Mouse (Mus musculus) olfactory bulb, adult 2 months (tissue): ENCODE results near the gene Dnah10. TPM values are rescaled to one million over a fixed set of nuclear protein-coding genes. Genes with fewer than 3 reads are reported as not detected.

Experiments used
- H3K27ac ChIP-seq: fragments of 200-500 bp; 2 replicates; pipeline ENCODE4 v1.5.1; 2012; ENCODE audit warnings: low read depth, low read length; ENCODE audit not compliant: insufficient read depth
- H3K4me1 ChIP-seq: fragments of 200-500 bp; 2 replicates; pipeline ENCODE4 v1.6.1; 2012; ENCODE audit warnings: low read length; ENCODE audit not compliant: control insufficient read depth, insufficient read depth
- H3K4me3 ChIP-seq: fragments of 200-500 bp; 2 replicates; pipeline ENCODE4 v1.5.1; 2012; ENCODE audit warnings: mild to moderate bottlenecking, low read depth, low read length, moderate library complexity; ENCODE audit not compliant: insufficient read depth
- CTCF ChIP-seq: fragments of 200-500 bp; IDR thresholded peaks from 2 replicates; pipeline ENCODE4 v1.5.1; 2012; ENCODE audit warnings: low read depth, mild to moderate bottlenecking, low read length, moderate library complexity; ENCODE audit not compliant: insufficient read depth
- POLR2A ChIP-seq: fragments of 200-500 bp; IDR thresholded peaks from 2 replicates; pipeline ENCODE4 v1.6.1; 2012; ENCODE audit warnings: mild to moderate bottlenecking, low read depth, low read length, moderate library complexity; ENCODE audit not compliant: insufficient read depth
- WGBS: fragments of 180-500 bp; shearing (Covaris S2); methylation state at CpG from one replicate; pipeline ENCODE4 v1.1.7; 2018; 5-methylcytosine and 5-hydroxymethylcytosine counted together
- polyA plus RNA-seq: library from polyadenylated mRNA; stranded (reverse); fragments of >200 nt; gene quantifications from 2 replicates; pipeline ENCODE4 v1.2.4, GENCODE M21; 2012; ENCODE audit warnings: low replicate concordance; ENCODE audit not compliant: missing spikeins, insufficient read depth, insufficient read length

Gene Dnah10
- polyA plus RNA-seq, 1 experiment = not detected

GRCm38 (mm10) chr5:124836075-124836474 lies 111.2 kb downstream of the Dnah10 start:
- 91% methylated on average over 10 of the region's 10 CpGs for WGBS
- peaks cover 9% of the 10 kb centered on the region; the same call in 1 of the 2 replicates for H3K4me1 ChIP-seq
- TF ChIP-seq POLR2A = no peak
- no peak for TF ChIP-seq CTCF
- H3K27ac ChIP-seq = no peak overlapping the region
- H3K4me3 ChIP-seq = no peak overlapping the region

GRCm38 (mm10) chr5:124836621-124837020 lies 111.7 kb downstream of the Dnah10 start:
- Histone ChIP-seq H3K27ac (no peak overlapping the region), H3K4me1 (peaks cover 10% of the 10 kb centered on the region; the same call in 1 of the 2 replicates), H3K4me3 (no peak overlapping the region)
- 71% methylated on average over 4 of the region's 4 CpGs for WGBS
- no peak for TF ChIP-seq CTCF
- no peak for TF ChIP-seq POLR2A

- H3K4me1 ChIP-seq = peaks cover 18% of the 10 kb centered on the region
- no peak overlapping the region for H3K4me3 ChIP-seq
- 28% methylated on average over 7 of the region's 7 CpGs for WGBS
- TF ChIP-seq CTCF (no peak), POLR2A (no peak)
- H3K27ac ChIP-seq = no peak overlapping the region
Measured at GRCm38 (mm10) chr5:124840202-124840601, 115.3 kb downstream of the Dnah10 start.

GRCm38 (mm10) chr5:124840669-124841068 lies 115.8 kb downstream of the Dnah10 start:
- TF ChIP-seq POLR2A (no peak), CTCF (no peak)
- WGBS = 48% methylated on average over 2 of the region's 2 CpGs
- no peak overlapping the region for H3K27ac ChIP-seq

GRCm38 (mm10) chr5:124843386-124843785 lies 118.5 kb downstream of the Dnah10 start:
- WGBS = 79% methylated on average over 8 of the region's 8 CpGs
- no peak overlapping the region for H3K4me3 ChIP-seq
- no peak for TF ChIP-seq POLR2A
- no peak for TF ChIP-seq CTCF
- H3K4me1 ChIP-seq = peaks cover 20% of the 10 kb centered on the region
- H3K27ac ChIP-seq = no peak overlapping the region

More at GRCm38 (mm10) chr5:124840669-124841068, 115.8 kb downstream of the Dnah10 start:
- Histone ChIP-seq H3K4me1 (peaks cover 18% of the 10 kb centered on the region), H3K4me3 (no peak overlapping the region)

GRCm38 (mm10) chr5:124844929-124845328 lies 120.0 kb downstream of the Dnah10 start:
- 73% methylated on average over 4 of the region's 4 CpGs for WGBS
- no peak overlapping the region for H3K27ac ChIP-seq
- no peak overlapping the region for H3K4me3 ChIP-seq
- no peak for TF ChIP-seq POLR2A
- no peak for TF ChIP-seq CTCF
- peaks cover 20% of the 10 kb centered on the region for H3K4me1 ChIP-seq

GRCm38 (mm10) chr5:124847014-124847413 lies 122.1 kb downstream of the Dnah10 start:
- Histone ChIP-seq H3K4me3 (no peak overlapping the region), H3K27ac (no peak overlapping the region), H3K4me1 (peaks cover 15% of the 10 kb centered on the region)
- no peak for TF ChIP-seq POLR2A
- TF ChIP-seq CTCF = no peak
- 37% methylated on average over 1 of the region's 1 CpGs for WGBS

GRCm38 (mm10) chr5:124848994-124849393 lies 124.1 kb downstream of the Dnah10 start:
- whole genome bisulfite sequencing = 66% methylated on average over 3 of the region's 3 CpGs
- peaks cover 11% of the 10 kb centered on the region for H3K4me1 ChIP-seq
- H3K27ac ChIP-seq = no peak overlapping the region
- TF ChIP-seq CTCF = no peak
- no peak for TF ChIP-seq POLR2A
- no peak overlapping the region for H3K4me3 ChIP-seq

- WGBS = 42% methylated on average over 4 of the region's 4 CpGs
Measured at GRCm38 (mm10) chr5:124851572-124851971, 126.7 kb downstream of the Dnah10 start.

GRCm38 (mm10) chr5:124852294-124852693 lies 127.4 kb downstream of the Dnah10 start:
- Histone ChIP-seq H3K27ac (no peak overlapping the region), H3K4me3 (no peak overlapping the region), H3K4me1 (peaks cover 14% of the 10 kb centered on the region)
- 42% methylated on average over 2 of the region's 2 CpGs for WGBS
- TF ChIP-seq POLR2A (no peak), CTCF (no peak)

More at GRCm38 (mm10) chr5:124851572-124851971, 126.7 kb downstream of the Dnah10 start:
- Histone ChIP-seq H3K27ac (no peak overlapping the region), H3K4me3 (no peak overlapping the region), H3K4me1 (peaks cover 11% of the 10 kb centered on the region)
- no peak for TF ChIP-seq CTCF
- TF ChIP-seq POLR2A = no peak

GRCm38 (mm10) chr5:124853079-124853478 lies 128.2 kb downstream of the Dnah10 start:
- Histone ChIP-seq H3K4me3 (no peak overlapping the region), H3K4me1 (peaks cover 14% of the 10 kb centered on the region), H3K27ac (no peak overlapping the region)
- 54% methylated on average over 2 of the region's 2 CpGs for WGBS
- no peak for TF ChIP-seq POLR2A
